Mouse (Mus musculus): Measurements from ENCODE around the gene Gm11127.

DNA sequence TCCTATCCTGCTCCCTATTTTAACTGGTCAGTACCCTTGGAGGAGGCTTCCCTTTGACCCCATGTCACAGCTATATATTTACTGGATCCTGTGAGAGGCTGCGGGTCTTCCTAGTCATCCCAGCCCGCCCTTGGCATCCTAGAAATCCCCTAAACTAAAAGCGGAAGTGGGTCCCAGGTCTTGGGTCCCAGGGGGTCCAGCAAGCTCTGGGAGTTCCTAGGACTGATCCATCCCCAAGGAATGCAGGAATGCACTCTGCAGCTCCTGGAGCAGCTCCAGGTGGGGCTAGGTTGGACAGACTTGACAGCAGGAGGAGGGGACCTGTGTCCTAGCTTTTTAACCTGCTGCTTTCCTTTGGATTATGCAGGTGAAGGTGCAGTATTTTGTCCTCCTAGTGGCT lies 35.8 kb upstream of the Gm11127 start:
- no peak for TF ChIP-seq CTCF (IDR thresholded peaks at IDR 0.05)
- TF ChIP-seq POLR2A (IDR thresholded peaks at IDR 0.05; ENCODE audit: insufficient read depth, low read depth, low read length): no peak
